Mouse (Mus musculus): Measurements from ENCODE around the gene Mapk11. TPM values are rescaled to one million over a fixed set of nuclear protein-coding genes. Genes with fewer than 3 reads are reported as not detected.

The Mapk11 gene
- polyA plus RNA-seq, 2 experiments: 7.0 to 13.4 TPM

DNA sequence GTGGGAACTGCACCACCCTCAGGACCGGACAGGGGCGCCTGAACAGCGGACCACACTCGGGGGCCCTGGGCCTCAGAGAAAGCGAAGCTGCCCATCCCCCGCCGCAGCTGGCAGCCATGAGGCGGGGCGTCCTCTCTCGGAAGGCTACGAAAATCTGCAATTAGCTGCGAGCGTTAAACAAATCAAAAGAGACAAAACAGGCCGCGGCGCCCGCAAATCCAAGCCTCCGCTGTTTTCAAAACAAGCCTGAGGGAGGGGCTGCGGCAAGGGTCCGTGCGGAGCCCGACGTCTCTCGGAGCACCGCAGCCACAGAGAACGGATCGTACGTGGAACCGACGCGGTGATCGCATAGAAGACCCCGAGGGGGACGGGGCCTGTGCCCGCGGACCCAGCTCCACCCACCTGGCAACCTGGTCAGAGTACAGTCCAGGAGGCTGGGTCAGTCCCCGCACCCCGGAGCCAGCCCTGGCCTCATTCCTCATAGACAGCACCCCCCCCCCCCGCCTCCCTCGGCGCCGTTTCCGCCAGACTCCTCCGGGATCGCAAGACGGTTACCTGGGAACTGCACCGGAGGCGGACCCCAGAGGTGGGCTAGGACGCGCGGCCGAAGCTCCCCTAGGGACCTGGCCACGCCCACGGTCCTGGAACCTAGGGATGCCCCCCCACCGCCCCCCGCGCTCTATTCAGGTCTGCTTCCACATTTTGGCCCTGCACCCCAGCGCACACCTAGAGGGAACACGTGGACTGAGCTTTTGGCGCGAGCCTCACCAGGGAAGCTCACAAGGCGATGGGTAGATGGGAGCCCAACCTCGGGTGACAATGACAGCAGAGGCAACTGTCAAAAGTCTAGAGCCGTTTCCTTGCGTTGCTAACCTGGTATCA is 23.8 kb upstream of the Mapk11 start:
- no peak for TF ChIP-seq POLR2A (IDR thresholded peaks at IDR 0.05; ENCODE audit: borderline replicate concordance, extremely low read depth, insufficient read depth, insufficient read length)
- no peak for DNase-seq (ENCODE audit: low spot score)
- Histone ChIP-seq H3K4me2 (replicated peaks; ENCODE audit: low read depth, low read length, severe bottlenecking) (peak overlapping the region; percentile 94), H3K9ac (ENCODE audit: low read depth, low read length, severe bottlenecking) (peak overlapping the region; percentile 72), H3K4me1 (ENCODE audit: control insufficient read depth, insufficient read depth, low read length) (peaks cover 85% of the 10 kb centered on the region), H3K27ac (replicated peaks; ENCODE audit: low read depth, low read length) (peak overlapping the region; percentile 26; the same call in 1 of the 2 replicates), H3K9me3 (ENCODE audit: control insufficient read depth, low read length) (no peaks in the 10 kb centered on the region), H3K4me3 (replicated peaks; ENCODE audit: low read length) (peak overlapping the region; percentile 60), H3K36me3 (ENCODE audit: control insufficient read depth, insufficient read depth, low read length) (peaks cover 7% of the 10 kb centered on the region), H3K27me3 (ENCODE audit: control insufficient read depth, insufficient read depth, low read length) (no peaks in the 10 kb centered on the region)
- under 1% methylated on average over 55 of the region's 65 CpGs for WGBS
- no peak for ATAC-seq (ENCODE audit: low FRiP score, low read depth)

DNA sequence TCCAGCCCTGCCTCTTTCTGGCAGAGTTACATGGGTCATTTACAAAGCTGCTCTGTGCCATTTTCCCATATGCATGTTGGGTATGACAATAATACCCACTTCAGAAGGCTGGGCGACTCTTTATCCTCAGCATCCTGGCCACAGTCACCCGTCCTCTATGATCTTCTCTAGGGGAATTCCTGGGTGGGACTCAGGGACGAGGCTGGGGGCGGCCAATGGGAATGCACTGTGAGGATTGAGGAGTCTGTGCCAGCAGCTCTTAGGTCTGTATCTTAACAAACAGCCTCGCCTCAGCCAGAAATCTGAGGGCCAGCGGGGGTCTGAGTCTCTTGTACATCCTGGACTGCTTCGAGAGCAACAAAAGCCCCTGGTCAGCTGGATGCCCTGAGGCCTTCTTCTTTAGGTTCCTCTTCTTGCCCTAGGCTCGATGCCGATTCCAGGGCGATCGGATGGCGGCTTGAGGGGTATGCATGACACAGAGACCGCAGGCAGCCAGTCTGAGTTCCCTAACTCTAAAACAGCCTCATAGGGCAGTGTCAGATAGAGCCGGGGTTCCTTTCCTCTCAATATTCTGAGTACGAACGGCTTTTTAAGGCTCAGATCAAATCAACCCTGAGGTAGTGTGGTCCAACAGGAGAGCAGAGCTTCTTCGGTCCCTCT is 23.0 kb upstream of the Mapk11 start:
- DNase-seq (ENCODE audit: low spot score) (no peak), ATAC-seq (ENCODE audit: low FRiP score, low read depth) (no peak)
- peaks cover 76% of the 10 kb centered on the region for H3K4me1 ChIP-seq (ENCODE audit: control insufficient read depth, insufficient read depth, low read length)
- peak overlapping the region; percentile 26; the same call in 1 of the 2 replicates for H3K27ac ChIP-seq (replicated peaks; ENCODE audit: low read depth, low read length)
- no peaks in the 10 kb centered on the region for H3K9me3 ChIP-seq (ENCODE audit: control insufficient read depth, low read length)
- 42% methylated on average over 17 of the region's 17 CpGs for WGBS
- H3K4me3 ChIP-seq (replicated peaks; ENCODE audit: low read length): peak overlapping the region; percentile 60
- H3K4me2 ChIP-seq (replicated peaks; ENCODE audit: low read depth, low read length, severe bottlenecking): peak overlapping the region; percentile 94
- H3K27me3 ChIP-seq (ENCODE audit: control insufficient read depth, insufficient read depth, low read length): no peaks in the 10 kb centered on the region
- peaks cover 16% of the 10 kb centered on the region for H3K36me3 ChIP-seq (ENCODE audit: control insufficient read depth, insufficient read depth, low read length)
- H3K9ac ChIP-seq (ENCODE audit: low read depth, low read length, severe bottlenecking): peak overlapping the region; percentile 72
- no peak for TF ChIP-seq POLR2A (IDR thresholded peaks at IDR 0.05; ENCODE audit: borderline replicate concordance, extremely low read depth, insufficient read depth, insufficient read length)

DNA sequence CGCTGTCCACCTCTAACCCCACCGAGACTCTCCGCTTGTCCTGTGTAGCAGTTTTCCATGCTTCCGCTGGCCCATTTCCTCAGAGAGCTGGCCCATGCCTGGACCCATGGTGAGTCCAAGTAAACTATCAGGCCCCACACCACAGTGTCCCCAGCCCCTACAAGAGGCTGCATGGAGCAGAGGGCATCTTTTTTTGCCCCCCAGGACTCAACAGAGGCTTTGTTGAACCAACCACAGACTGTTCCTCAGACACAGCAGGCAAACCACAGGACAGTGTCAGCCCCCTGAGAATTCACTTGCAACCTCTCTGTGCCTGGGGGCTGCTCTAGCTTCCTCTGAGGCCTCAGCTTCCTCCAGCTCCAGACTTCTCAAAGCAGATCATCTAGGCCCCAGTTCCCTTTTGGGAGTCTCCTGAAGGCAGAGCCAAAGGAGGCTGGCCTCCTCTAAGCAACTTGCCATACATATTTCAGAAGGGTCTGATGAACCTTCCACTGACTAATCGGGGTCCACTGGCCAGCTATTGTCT is 22.2 kb upstream of the Mapk11 start:
- H3K27ac ChIP-seq (replicated peaks; ENCODE audit: low read depth, low read length): no peak overlapping the region
- H3K9ac ChIP-seq (ENCODE audit: low read depth, low read length, severe bottlenecking): no peak overlapping the region
- ATAC-seq (ENCODE audit: low FRiP score, low read depth) (no peak), DNase-seq (ENCODE audit: low spot score) (no peak)
- TF ChIP-seq POLR2A (IDR thresholded peaks at IDR 0.05; ENCODE audit: borderline replicate concordance, extremely low read depth, insufficient read depth, insufficient read length): no peak
- H3K4me2 ChIP-seq (replicated peaks; ENCODE audit: low read depth, low read length, severe bottlenecking): no peak overlapping the region
- WGBS: 96% methylated on average over 5 of the region's 5 CpGs
- peaks cover 68% of the 10 kb centered on the region for H3K4me1 ChIP-seq (ENCODE audit: control insufficient read depth, insufficient read depth, low read length)
- H3K4me3 ChIP-seq (replicated peaks; ENCODE audit: low read length): no peak overlapping the region
- peaks cover 24% of the 10 kb centered on the region for H3K36me3 ChIP-seq (ENCODE audit: control insufficient read depth, insufficient read depth, low read length)
- no peaks in the 10 kb centered on the region for H3K9me3 ChIP-seq (ENCODE audit: control insufficient read depth, low read length)
- H3K27me3 ChIP-seq (ENCODE audit: control insufficient read depth, insufficient read depth, low read length): no peaks in the 10 kb centered on the region

DNA sequence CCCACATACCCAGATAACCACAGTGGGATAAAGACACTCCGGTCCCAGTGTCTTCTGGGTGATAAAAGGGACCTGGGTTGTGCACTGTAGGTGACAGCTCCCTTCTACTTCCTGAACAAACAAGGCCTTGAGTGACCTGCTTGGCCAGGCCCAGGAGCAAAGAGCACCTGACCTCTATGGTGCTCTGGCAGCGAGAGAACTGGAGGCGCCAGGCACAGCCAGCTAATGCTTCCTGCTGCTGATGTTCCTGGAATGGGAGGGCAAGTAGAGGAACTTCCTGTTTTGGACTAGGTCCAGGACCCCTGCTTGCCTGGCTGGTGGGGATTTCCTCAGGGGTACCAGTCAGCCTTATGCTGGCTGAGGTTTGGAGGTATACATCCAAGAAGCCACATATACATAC is 20.7 kb upstream of the Mapk11 start:
- Histone ChIP-seq H3K4me3 (replicated peaks; ENCODE audit: low read length) (no peak overlapping the region), H3K4me1 (ENCODE audit: control insufficient read depth, insufficient read depth, low read length) (peaks cover 53% of the 10 kb centered on the region), H3K27ac (replicated peaks; ENCODE audit: low read depth, low read length) (peak overlapping the region; percentile 16), H3K4me2 (replicated peaks; ENCODE audit: low read depth, low read length, severe bottlenecking) (peak overlapping the region; percentile 36; the same call in 1 of the 2 replicates), H3K36me3 (ENCODE audit: control insufficient read depth, insufficient read depth, low read length) (peaks cover 39% of the 10 kb centered on the region), H3K27me3 (ENCODE audit: control insufficient read depth, insufficient read depth, low read length) (no peaks in the 10 kb centered on the region), H3K9me3 (ENCODE audit: control insufficient read depth, low read length) (no peaks in the 10 kb centered on the region), H3K9ac (ENCODE audit: low read depth, low read length, severe bottlenecking) (no peak overlapping the region)
- DNase-seq (ENCODE audit: low spot score): no peak
- no peak for TF ChIP-seq POLR2A (IDR thresholded peaks at IDR 0.05; ENCODE audit: borderline replicate concordance, extremely low read depth, insufficient read depth, insufficient read length)
- WGBS: 50% methylated on average over 3 of the region's 3 CpGs
- no peak for ATAC-seq (ENCODE audit: low FRiP score, low read depth)

DNA sequence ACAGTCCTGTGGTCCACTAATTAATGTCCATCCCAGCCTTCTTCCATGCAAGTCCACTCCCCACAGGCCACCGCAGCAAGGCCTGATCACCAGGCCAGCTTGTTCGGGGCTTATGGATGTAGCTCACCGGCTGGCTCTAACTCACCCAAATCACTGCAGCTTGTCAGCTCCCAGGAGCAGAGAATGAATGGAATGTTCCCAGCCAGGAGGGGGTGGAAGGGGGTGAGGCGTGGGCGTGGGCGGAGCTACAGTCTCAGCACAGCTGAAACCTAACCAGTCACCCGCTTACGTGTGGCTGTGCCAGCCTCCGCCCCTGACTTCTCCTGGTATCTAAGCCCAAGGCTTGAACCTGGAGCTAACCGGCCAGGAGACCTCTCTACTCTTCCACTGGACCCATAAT is 20.0 kb upstream of the Mapk11 start:
- TF ChIP-seq POLR2A (IDR thresholded peaks at IDR 0.05; ENCODE audit: borderline replicate concordance, extremely low read depth, insufficient read depth, insufficient read length): no peak
- Histone ChIP-seq H3K27me3 (ENCODE audit: control insufficient read depth, insufficient read depth, low read length) (no peaks in the 10 kb centered on the region), H3K4me2 (replicated peaks; ENCODE audit: low read depth, low read length, severe bottlenecking) (peak overlapping the region; percentile 36), H3K27ac (replicated peaks; ENCODE audit: low read depth, low read length) (peak overlapping the region; percentile 40), H3K4me3 (replicated peaks; ENCODE audit: low read length) (peak overlapping the region; percentile 10; the same call in 1 of the 2 replicates), H3K36me3 (ENCODE audit: control insufficient read depth, insufficient read depth, low read length) (peaks cover 45% of the 10 kb centered on the region), H3K9me3 (ENCODE audit: control insufficient read depth, low read length) (no peaks in the 10 kb centered on the region), H3K9ac (ENCODE audit: low read depth, low read length, severe bottlenecking) (0 out of 2 replicates have a peak overlapping the region, but pooled peaks have one; percentile 2), H3K4me1 (ENCODE audit: control insufficient read depth, insufficient read depth, low read length) (peaks cover 46% of the 10 kb centered on the region)
- DNase-seq (ENCODE audit: low spot score): peak; percentile 93
- peak; percentile 88 for ATAC-seq (ENCODE audit: low FRiP score, low read depth)
- WGBS: 5% methylated on average over 10 of the region's 10 CpGs
